Mouse (Mus musculus) lung, postnatal 4 days (tissue): ENCODE measurements around the gene Gpd2.

Source experiments
- DNase-seq, 2 experiments: peaks; one replicate each; pipeline ENCODE4 v3.0.0; 2021

Gene Gpd2

DNA sequence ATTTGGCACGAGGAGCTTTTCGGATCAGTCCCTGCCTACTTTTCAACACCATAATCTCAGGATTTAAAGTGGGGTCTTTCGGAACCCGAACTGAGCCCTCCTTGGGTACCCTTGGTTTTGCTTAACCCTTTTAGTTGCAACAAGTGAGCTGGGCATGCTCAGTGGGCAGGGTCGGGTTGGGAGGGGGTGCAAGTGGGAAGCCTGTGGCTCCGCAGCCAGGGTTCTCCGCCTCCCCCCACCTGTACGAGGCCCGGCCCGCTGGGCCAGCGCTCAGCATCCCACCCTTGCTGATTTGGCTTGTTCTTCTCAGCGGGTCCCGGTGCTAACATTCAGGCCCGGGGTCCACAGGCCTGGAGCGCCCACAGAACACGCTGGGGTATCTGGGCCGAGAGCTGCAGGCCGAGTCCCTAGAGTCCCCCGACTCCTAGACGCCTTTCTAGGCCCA lies at the start of gene Gpd2:
Gene Gpd2, plus strand, starts transcription at position 161 of the 445 bp plus-strand sequence.
- DNase-seq: no peak

DNA sequence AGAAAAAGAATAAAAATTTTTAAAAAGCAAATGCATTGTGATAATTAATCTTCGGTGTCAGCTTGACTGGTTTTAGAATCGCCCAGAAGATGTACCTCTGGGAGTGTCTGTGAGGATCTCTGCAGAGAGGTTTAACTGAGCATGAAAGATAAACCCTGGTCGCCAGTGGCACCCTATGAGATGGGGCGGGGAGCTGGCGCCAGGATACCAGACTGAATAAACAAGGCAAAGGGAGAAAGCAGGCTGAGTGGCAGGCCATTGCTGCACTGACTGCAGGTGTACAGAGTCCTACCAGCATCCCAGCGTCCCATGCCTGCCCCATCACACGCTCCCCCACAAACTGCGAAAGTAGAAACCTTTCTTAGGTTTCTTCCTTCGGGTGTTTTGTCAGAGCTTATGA lies 49.2 kb upstream of the Gpd2 start:
- no peak for DNase-seq

DNA sequence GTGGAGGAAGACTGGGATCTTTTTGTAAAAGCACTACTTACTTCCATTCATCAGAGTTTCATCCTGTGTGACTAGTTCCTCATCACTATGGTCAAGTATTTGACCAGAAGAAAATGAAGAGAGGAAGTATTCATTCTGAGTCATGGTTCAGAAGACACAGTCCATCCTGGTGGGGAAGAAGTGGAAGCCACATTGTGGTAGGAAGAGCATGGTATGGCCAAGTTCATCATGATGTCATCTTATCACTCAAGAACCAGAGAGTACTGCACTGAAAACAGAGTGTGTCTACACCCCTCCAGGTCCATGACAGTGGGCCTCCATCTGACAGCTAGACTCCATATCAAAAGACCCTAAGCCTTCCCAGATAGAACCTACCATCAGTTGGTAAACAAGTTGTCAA lies 46.6 kb upstream of the Gpd2 start:
- no peak for DNase-seq

DNA sequence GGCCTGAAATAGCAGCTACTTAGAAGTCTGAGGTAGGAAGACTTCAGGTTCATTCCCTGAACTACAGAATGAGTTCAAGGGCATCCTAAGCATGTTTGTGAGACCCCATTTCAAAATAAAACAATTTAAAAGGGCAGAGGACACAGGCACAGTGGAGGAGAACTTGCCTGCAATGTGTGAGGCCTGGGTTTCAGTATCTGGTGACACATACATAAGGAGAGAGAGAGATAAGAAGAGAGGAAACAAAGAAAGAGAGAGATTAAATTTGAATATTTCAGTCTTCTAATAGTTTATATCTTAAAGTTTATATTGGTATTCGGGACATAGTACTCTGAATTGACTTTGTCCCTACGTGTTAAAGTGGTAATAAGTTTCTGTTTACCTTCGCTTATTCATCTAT lies 38.4 kb upstream of the Gpd2 start:
- DNase-seq: no peak

DNA sequence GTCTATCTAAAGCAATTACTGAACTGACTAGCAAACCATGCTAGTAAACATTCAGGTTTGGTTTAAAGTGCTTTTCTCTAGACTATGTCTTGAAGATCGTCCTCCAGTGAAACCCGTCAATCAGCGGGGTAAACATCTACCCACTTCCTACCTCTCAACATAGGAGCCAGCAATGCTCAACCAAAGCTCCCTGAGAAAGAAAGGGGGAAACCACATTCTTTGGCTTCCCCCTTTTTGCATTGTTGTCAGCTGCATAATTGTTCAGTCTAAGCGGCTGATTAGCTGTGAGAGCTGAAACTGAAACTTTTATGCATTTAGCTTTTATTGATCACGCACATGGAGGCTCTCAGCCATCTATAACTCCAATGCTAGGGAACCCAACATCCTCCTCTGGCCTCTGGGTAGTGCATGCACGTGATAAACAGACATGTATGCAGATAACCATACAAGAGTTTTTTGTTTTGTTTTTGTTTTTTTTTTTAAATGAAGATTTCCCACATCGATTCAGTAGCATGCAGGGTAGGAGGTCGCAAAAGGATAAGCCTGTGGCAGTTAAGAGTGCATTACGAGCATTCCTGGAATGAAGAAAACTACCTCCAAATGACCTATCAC lies 28.9 kb upstream of the Gpd2 start:
- DNase-seq: no peak

DNA sequence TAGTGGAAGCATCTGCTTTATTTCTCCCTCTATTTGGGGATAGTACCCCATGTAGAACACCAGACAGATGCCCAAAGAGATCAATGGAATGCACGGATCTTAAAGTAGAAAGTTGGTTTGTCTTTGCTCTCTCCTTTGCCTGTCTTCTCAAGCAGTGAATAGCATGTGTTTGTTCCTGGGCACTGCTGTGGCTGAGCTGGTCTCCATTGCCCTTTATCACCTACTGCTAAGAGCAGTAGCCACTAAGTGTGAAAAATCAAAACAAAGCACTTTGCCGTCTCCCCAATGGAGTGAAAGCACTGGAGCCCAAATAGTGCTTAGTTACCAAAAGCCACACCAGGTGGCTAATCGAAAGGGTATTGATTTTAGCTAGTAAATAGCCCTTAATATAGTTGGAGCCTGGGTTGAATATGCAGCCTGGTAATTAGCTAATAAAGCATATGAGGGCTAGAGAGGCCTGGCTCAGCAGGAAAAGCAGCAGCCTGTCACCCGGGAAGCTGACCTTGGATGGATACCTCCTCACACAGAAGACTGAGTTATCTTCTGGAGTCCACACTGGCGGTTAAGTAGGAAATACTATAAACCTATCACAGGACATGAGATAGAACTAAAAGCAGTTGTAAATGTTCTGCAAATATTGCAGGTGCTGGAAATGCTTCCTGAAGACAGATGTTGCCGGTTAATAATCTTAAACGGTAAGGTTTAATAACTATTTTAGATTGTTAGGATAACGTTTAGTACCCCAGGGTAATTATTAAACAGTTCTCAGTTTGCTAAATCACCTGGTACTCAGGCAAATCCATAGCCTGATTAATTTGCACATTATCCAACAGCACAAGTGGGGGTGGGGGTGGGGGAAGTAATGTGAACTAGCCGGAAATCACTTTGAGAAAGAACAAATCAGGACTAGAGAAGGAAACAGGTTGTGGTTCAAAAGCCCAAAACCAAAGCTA lies 26.1 kb upstream of the Gpd2 start:
- no peak for DNase-seq

DNA sequence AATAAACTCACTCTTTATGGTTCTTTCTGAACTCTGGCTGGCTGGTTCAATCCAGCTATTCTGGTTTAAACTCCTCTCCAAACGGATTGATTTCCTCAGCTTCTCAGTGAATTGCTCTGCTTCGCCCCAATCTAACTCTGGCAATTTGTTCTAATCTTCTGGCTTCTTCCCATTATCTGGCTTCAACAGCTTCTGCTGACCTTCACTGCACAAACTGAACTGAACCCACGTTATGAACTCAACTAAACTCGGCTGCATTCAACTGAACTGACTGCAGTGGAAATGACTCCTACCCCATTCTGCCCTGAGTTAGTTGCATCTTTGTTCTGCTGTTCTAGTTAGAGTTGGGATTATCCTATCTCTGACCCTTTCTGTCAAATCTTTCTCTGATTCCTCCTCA lies 24.1 kb upstream of the Gpd2 start:
- no peak for DNase-seq

DNA sequence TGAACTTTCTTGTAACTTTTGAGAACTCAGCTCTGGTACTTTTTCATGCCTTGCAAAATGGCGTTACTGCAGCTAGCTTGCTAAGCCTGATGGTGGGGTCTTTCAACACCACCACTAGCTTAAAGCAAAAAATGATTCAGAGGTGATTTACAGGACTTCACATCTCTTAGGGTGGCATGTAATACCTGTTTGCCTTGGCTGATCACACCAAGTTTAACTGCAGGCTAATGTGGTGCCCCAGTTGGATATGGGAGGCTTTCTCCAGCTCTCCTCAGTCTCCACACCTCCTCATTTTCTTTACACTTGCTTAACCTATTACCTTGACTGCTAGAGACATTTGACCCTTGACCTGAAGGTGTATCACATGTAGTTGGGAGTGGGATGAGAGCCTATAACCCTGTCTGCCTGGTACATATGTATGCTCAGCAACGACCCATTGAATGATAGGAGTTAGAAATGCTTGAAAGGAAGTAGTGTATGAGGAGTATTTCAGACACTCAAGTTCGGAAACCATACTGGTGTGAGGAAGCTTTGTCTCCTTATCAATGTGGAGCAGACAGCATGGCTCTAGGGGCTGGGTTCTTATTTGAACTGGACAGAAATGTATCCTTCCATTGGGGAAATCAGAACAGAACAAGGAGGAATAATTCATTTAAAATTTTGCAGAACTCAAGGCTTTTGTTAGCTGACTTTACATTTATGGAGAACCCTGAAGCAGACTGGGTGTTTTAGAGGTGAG lies 14.0 kb upstream of the Gpd2 start:
- no peak for DNase-seq

DNA sequence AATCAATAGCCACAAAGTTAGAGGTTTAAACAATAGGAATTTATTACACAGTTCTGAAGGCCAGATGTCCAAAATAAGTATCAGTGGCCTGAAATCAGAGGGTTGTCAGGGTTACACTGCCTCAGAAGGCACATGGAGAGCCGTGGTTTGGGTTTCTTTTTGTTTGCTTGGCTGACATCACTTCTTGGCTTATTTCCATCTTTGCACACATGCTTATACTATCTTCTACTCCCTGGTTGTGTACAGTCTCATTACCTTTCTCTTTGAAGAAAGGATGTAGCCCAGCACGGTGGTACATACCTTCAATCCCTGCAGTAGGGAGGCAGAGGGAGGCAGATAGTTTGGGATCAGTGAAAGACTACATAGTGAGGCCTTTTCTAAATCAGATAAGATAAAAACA lies 12.2 kb upstream of the Gpd2 start:
- no peak for DNase-seq

DNA sequence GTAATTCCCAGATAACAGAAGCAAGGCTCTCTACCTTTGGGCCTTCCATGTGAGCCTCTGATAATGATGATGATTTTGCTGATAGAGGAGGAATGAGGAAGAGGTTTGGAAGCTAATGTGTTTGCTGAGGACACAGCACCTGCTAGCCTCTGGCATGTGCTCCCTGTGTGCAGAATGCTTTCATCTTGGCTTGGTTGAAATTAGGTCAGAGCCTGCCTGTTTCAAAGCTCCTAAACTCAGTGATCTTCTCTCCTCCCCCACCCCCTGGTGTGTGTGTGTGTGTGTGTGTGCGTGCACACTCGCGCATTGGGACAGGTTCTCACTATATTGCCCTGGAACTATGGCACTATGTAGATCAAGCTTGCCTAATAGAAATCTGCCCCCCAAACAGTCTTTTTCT lies 10.0 kb upstream of the Gpd2 start:
- DNase-seq: no peak

DNA sequence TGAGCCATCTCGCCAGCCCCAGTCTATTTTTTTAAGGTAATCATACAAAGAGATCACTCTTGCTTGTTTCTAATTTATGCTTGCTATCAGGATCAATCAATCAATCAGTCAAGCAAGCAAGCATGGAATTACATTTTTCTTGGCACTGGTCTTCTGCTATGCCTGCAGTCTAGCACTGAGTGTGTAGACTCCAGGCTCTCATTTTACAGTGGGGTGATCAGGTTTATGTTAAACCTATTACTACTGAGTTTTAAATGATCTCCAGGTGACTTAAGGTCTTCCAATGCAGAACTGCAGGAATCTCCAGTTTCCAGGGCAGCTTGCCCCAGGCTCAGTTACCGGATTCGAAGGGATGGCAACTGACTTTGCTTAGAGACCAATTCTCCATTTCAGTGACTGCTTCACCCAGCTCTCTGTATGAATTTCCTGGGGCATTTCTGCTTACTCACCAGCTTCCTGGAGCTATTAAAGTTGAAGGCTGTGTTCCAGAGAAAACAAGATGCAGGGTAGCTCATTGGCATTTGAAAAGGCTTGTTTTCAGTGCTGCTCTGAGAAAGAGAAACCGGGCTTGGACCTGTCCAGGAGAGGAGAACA lies 7.7 kb upstream of the Gpd2 start:
- no peak for DNase-seq

DNA sequence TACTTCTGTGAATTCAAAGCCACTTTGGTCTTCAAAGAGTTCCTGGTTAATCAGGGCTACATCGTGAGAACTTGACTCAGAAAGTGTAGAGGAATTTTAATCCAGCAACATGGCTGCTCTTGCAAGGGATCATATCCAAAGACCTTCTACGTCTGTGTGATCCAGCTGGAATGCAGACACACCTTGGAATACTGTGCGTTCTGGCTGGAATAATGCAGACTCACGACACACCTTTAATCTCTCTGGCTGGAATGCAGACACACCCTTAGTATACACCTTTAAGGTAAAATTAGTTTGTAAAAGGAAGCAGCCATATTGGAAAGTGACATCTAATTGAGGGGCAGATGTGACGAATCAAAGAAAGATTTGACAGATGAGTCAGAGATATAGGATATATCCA lies 6.0 kb upstream of the Gpd2 start:
- DNase-seq: no peak

DNA sequence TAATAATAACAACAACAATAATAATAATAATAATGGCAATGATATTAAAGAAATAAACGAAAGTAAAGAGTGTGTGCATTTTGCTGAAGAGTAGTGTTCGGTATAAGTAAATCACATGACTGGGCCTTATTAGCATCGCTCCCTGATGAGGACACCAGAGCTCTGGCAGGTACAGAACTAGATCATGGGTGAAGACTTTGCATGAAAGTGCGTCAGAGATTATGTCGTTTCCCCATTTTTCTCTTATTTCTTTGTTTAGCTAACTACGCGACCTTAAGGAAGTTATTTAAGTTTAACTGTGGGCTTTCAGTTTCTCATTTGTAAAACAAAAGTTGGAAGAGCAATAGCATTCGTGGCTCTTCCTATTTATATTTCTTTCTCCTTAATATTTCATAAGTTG lies 5.1 kb upstream of the Gpd2 start:
- DNase-seq: no peak

DNA sequence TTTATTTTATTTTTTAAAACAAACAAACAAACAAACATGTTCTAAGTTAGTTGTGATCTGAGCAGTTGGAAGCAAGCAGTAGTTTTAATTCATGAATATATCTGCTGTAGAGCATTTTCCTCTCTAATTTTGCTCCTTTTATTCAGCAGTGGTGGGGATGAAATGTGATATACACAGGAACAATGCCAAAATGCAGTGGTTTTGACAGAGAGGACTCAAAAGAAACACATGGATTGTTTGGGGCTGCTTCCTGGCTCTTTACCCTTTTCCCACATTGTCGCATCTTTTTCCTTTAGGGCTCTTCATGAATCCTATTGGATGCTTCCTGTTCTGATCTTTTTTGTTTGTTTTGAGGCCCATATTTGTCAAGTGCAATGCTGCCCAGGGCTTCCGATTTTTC lies 1.2 kb upstream of the Gpd2 start:
- no peak for DNase-seq

DNA sequence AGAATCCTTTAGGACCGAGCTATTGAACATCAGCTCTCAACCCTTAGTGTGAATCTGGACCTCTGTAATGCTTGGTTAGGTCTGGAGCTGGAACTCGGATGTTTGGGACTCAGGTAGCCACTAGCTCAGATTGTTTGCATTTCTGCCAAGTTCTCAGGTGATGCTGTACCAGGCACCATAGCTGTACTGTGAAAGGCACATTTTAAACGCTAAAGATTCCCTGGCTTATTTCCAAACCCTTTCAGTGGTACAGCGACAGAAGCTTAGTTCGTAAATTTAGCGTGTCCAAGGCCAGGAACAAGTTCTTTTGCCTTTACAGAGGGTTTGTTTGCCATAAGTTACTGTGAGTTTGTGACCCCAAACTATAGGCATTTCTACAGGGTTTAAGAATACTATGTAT lies 409 bp upstream of the Gpd2 start:
- DNase-seq: no peak

DNA sequence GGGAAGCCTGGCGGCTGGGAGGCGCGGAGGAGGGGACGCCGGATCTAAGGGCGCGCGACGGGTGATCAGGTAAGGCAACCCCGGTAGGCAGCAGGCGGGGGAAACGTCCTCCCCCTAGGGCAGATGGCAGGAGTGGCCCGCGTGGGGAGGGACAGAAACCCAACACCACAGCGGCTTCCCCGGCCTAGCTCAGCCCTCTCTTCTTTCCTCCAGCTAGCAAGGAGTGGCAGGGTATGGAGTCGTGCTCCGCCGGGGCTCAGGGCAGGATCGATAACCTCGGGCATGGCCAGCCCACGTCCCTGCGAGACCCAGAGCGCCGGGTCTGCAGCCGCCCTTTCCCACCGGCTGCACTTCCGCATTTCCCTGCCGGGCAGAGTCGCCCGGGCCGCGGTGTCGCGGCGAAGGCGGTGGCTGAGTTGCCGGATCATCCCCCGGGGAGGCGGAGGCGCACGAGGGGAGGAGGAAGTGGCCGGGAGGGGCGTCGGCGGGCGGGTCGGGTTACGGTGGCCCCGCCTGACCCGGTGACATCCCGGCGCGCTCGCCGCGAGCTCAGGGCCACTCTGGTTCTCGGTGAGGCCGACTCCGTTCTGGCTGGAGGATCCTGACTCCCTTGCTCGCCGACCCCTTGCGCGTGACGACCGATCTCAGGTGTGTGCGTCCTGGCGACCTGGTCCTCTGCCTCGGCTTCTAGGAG lies 632 bp downstream of the Gpd2 start:
- DNase-seq: peak; percentile 93 to 94

DNA sequence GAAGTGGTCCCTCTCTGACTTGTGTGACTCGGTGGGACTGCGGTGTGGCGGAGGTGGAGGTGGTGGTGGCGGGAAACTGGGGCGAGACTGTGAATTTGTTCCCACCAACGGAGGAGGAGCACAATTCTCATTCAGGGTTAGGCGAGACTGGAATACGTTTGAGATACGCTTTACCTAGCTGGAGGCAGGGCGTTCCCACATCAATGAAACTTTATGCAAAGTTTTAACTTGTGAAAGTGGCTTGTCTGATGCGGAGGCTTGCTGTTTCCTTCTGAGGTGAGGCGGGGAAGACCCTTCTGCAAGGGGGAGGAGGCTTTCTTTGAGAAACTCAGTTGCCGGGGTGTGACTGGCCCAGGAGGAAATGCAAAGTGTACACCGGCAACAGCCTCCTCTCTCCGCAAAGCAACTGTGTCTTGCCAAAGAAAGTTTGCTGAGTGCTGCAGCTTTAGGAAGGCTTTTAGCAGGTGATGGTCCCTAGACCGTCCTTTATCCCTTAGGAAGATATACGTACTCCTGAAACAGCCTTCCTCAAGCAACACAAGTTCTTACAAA lies 1.3 kb downstream of the Gpd2 start:
- peak in 1 of 2 experiments; percentile 42 for DNase-seq

DNA sequence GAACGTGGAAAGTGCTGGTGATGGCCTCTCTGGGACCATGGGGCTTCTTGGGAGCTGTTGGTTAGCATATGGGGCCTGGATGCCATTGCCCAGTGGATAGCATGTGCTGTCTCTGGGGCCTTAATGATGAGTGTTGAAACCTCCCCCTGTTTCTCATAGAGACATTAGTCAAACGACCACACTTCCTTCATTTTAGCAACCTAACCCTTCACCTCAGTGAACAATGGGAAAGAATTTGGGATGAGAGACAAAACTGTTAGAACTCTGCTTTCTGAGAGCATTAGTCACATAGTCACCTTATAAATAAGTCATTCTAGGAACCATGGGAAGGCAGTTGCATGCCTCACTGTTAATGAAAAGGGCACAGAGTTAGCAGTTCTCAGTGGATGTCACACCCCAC lies 1.9 kb downstream of the Gpd2 start:
- DNase-seq: no peak

DNA sequence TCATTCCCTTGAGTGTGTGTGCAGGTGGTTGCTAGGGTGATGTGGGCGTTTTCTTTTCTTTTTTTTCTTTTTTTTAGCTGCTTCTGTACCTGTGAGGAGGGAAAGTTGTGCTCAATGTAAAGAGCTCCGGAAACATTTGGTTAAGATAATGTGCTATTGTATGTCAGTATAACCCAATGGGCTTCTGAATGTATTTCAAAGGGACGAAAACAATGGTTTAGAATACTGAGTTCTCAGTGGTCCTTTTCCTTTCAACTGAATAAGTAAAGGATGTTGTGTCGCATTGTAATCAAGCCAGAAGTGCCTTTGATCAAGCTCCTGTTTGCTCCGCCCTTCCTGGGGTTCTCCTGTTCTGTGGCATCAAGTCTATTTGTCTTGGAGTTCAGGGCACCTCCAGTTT lies 6.6 kb downstream of the Gpd2 start:
- no peak for DNase-seq

DNA sequence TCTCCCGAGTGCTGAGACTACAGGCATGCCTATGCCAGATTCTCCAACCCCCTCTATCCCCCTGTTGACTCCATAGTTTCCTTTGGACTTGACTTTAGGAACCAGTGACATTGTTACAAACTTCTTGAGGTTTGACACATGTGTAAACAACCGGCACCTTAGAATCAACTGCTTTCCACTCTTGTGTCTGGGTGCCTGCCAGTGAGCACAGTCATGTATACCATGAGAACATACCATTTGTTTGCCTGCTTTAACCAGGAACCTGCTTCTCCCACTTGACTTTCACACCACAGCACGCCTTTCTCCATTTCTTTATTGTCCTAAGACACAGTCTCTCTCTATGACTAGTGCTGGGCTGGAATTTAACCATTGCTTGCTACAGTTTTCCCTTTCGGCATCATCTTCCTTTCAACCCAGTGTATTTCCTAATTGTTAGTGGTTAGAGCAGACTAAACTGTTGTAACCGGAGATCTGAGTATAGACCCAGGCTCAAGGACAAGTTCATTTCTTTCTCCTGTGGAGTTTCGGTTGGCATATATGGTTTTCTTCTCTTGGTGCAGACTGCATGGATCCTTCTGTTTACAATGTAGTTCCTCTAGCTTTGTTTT lies 8.4 kb downstream of the Gpd2 start:
- DNase-seq: no peak

DNA sequence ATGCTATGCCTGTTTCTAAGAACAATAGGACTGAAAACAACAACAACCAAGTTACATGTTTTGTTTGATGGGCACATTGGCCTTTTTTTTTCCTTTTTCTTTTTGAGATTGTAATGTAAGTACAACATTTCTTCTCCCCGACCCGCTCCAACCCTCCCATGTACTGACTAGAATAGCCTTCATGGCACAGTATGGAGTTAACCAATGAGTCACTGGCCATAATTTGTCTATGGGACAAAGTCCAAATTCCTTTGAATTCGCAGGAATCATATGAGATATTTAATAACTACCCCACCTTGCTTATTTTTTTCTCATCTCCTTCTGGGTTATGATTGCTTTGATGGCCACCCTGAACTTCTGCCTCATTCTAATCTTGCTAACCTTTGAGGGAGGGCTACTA lies 12.7 kb downstream of the Gpd2 start:
- DNase-seq: no peak
